Mouse (Mus musculus) MEL (cell line): ENCODE results near the gene Rapgef4.

Source experiments
- CHD2 ChIP-seq: IDR thresholded peaks from 2 replicates; pipeline ENCODE4 v1.6.1; 2011; ENCODE audit warnings: low read length, improper control_type of control experiment
- CTCF ChIP-seq, 3 experiments: IDR thresholded peaks in 2 of 3; conservative IDR thresholded peaks in 1 of 3; 2 replicates each; pipeline ENCODE4 v1.5.1; 2011 to 2012; ENCODE audit warnings: low read length in 3 of 3, low read depth in 2 of 3, mild to moderate bottlenecking in 2 of 3, improper control_type of control experiment in 1 of 3, inconsistent platforms in 1 of 3, mixed read lengths in 1 of 3, moderate library complexity in 1 of 3; ENCODE audit not compliant: control insufficient read depth in 1 of 3, insufficient read depth in 1 of 3, poor library complexity in 1 of 3, severe bottlenecking in 1 of 3
- EP300 ChIP-seq, 2 experiments: IDR thresholded peaks; 2 replicates each; pipeline ENCODE4 v1.6.1; 2011; ENCODE audit warnings: improper control_type of control experiment in 2 of 2, low read length in 2 of 2, low read depth in 1 of 2, mild to moderate bottlenecking in 1 of 2
- MAX ChIP-seq: IDR thresholded peaks from 2 replicates; pipeline ENCODE4 v1.6.1; 2011; ENCODE audit warnings: low read length, improper control_type of control experiment
- MYC ChIP-seq: IDR thresholded peaks from 2 replicates; pipeline ENCODE4 v1.6.1; 2011; ENCODE audit warnings: low read depth, mild to moderate bottlenecking, low read length, improper control_type of control experiment, moderate library complexity
- POLR2A ChIP-seq, 2 experiments: IDR thresholded peaks; 2 replicates each; pipeline ENCODE4 v1.6.1; 2011 to 2012; ENCODE audit warnings: low read length in 2 of 2, mild to moderate bottlenecking in 2 of 2, control low read depth in 1 of 2, improper control_type of control experiment in 1 of 2, low read depth in 1 of 2, moderate library complexity in 1 of 2; ENCODE audit not compliant: control insufficient read depth in 1 of 2, insufficient read depth in 1 of 2, poor library complexity in 1 of 2
- RAD21 ChIP-seq: IDR thresholded peaks from 2 replicates; pipeline ENCODE4 v1.6.1; 2011; ENCODE audit warnings: mild to moderate bottlenecking, low read depth, low read length, improper control_type of control experiment
- TAL1 ChIP-seq: IDR thresholded peaks from 2 replicates; pipeline ENCODE4 v1.6.1; 2012; ENCODE audit warnings: mild to moderate bottlenecking, inconsistent platforms, low read length, moderate library complexity, mixed read lengths
- TBP ChIP-seq: IDR thresholded peaks from 2 replicates; pipeline ENCODE4 v1.8.0; 2011; ENCODE audit warnings: low read depth, low read length, improper control_type of control experiment
- USF1 ChIP-seq: IDR thresholded peaks from 2 replicates; pipeline ENCODE4 v1.6.1; 2014; ENCODE audit warnings: low read depth, mild to moderate bottlenecking, inconsistent platforms, low read length, improper control_type of control experiment, moderate library complexity
- ZC3H11A ChIP-seq: IDR thresholded peaks from 2 replicates; pipeline ENCODE4 v1.6.1; 2012; ENCODE audit warnings: low read depth, mild to moderate bottlenecking, inconsistent platforms, low read length, improper control_type of control experiment

DNA sequence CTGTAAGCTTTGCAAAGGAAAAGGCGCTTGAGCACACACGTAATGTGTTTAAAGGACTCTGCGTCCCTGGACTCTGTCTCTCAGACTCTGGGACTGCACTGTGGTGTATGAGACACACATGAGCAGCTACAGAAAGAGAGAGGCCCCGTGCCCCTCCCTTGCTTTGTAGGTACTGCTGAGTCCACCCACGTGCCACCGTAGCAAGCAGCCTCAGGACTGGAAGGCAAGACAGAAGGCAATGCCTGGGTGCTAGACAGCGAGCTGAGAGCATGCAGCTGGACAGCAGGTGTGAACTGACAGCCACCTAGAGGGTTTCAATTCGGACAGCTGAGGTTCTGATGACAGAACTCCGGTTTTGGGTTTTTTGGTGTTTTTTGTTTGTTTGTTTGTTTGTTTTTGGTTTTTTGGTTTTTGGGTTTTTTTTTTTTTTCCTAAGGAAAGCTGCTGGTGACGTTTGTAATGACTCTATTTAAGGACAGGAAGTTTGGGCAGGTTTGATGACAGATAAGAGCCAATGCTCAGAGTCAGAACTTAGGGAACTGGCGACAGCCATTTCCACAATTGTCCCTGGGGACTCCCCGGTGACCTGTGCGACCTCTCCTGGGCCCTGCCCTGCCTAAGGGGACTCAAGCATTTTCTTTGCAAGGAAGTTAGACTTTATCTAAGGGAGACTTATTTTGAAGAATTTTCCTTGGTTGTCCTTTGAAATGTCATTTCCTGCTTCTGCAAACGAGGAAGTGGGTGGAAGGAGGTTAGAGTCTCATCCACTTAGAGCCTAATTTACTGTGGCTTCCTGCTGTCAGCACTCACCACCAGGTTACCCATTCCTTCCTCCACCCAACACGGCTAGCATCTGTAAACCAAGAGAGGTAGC, 136.3 kb downstream of the Rapgef4 start:
- TF ChIP-seq POLR2A (IDR thresholded peaks at IDR 0.05; ENCODE audit: control insufficient read depth in 1 of 2, insufficient read depth in 1 of 2, low read depth in 1 of 2, low read length in 2 of 2, poor library complexity in 1 of 2) (no peak), CTCF (IDR thresholded peaks at IDR 0.05 in 2 of 3, conservative IDR thresholded peaks at IDR 0.05 in 1 of 3; ENCODE audit: control insufficient read depth in 1 of 3, insufficient read depth in 1 of 3, low read depth in 2 of 3, low read length in 3 of 3, poor library complexity in 1 of 3, severe bottlenecking in 1 of 3) (no peak), EP300 (IDR thresholded peaks at IDR 0.05; ENCODE audit: low read depth in 1 of 2, low read length in 2 of 2) (no peak), TBP (no peak), ZC3H11A (no peak), MYC (no peak), RAD21 (no peak), MAX (no peak), TAL1 (no peak), CHD2 (no peak), USF1 (no peak)
